Mouse (Mus musculus) stomach, postnatal 0 days (tissue): Measurements from ENCODE around the gene Ipo5.

Experiments
- CTCF ChIP-seq: IDR thresholded peaks from 2 replicates; pipeline ENCODE4 v1.5.1; 2016; ENCODE audit warnings: antibody characterized with exemption, low read depth, mild to moderate bottlenecking, moderate library complexity
- EP300 ChIP-seq: optimal IDR thresholded peaks from 2 replicates; pipeline ENCODE3; 2016; ENCODE audit warnings: antibody characterized with exemption

DNA sequence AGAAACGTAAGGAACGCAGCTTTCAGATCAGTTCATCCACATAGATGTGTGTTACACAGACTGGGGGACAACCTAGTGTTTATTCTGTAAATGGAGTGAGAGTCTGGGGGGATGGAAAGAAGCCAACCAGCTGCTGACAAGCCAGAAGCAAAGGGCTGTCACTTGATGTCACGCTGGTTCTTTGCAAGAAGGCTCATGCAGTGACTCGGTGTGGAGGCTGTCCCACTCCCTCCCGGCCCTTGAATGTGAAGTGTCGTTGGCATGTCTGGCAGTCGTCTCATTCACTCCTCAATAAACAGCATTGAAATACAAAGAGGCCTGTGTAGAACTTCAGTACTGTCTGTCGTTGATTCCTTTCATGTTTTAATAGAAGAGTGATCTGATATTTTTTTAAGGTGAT lies 36.1 kb downstream of the Ipo5 start:
- TF ChIP-seq CTCF: no peak
- no peak for TF ChIP-seq EP300
